Mouse (Mus musculus): ENCODE measurements around the gene Son.

Son gene

GRCm38 (mm10) chr16:91647461-91648219 lies at the start of gene Son:
TSS of gene Son (plus strand) at chr16:91647506.
- DNase-seq (ENCODE audit: low read depth, low spot score): peak; percentile 96

- peak; percentile 95 for DNase-seq (ENCODE audit: low read depth, low spot score)
Measured at GRCm38 (mm10) chr16:91597672-91598010, 49.7 kb upstream of the Son start, which contains the start of gene Tmem50b. TSS of gene Tmem50b (minus strand) at chr16:91597800.

GRCm38 (mm10) chr16:91599242-91599641 lies 48.1 kb upstream of the Son start:
- no peak for DNase-seq (ENCODE audit: low read depth, low spot score)

- no peak for DNase-seq (ENCODE audit: low read depth, low spot score)
Measured at GRCm38 (mm10) chr16:91601081-91601480, 46.2 kb upstream of the Son start.

DNA sequence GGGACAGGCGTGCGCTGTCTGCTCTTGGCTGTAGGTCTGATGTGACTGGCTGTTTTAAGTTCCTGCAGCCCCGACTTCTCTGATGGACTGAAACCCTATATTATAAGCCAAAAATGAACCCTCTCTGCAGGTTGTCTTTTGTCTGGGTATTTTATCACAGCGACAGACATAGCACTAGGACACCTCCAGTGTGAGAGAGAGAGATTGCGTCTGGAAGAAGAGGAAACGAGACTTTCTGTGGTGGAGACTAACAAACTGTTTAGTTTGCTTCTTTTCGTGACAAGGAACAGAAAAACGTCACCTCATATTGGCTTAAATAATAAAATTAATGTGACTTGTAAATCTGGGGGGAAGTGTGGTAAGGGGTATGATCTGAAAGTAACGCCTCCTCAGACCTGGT lies 45.6 kb upstream of the Son start:
- no peak for DNase-seq (ENCODE audit: low read depth, low spot score)

DNA sequence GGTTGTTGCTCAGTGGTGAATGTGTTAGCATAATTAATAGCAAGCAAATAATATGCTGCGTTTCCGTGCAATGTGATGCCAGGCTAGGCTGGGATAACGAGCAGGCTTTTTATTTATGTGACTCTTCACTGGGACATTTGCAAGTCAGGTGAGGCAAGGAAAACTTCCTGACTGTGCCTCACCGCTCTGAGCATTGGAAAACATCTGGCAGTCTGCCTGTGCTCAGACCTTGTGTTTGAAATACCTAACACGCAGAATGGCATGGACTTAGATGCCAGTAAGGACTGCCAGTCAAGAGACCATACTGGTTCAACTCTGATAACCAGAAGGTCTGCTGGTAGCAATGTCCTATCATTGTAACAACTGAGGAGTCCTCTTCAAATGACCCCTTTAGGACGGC lies 42.1 kb upstream of the Son start:
- no peak for DNase-seq (ENCODE audit: low read depth, low spot score)

- no peak for DNase-seq (ENCODE audit: low read depth, low spot score)
Measured at GRCm38 (mm10) chr16:91606958-91607357, 40.3 kb upstream of the Son start.

DNA sequence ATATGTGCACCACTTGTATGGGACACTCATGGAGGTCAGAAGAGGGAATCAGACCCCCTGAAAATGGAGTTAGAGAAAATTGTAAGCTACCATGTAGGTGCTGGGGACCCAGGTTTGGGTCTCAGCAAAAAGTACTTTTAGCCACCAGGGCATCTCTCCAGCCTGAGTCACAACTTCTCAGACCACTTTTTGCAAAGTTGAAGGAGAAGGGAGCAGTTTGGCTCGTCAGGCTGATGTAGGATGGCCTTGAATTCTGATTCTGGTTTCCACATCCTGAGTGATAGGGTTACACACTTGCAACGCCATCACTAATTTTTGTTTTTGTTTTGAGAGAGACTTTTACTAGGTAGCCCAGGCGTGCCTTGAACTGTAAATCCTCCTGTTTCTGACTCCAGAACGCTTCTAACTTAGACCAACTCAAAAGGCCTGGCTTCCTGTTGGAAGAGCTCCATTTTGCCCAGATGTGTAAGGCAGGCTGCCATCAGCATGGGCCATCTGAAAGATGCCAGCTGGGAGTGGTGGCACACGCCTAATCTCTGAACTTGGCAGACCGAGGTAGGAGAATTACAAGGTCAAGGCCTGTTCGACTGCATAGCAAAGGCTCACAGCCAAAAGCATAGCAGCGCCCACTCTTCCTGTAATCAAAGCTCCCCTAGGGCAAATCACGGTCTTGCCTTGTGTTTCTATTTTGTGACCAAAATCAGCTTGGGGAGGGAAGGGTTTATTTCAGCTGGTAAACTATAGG lies 37.6 kb upstream of the Son start:
- DNase-seq (ENCODE audit: low read depth, low spot score): no peak

DNA sequence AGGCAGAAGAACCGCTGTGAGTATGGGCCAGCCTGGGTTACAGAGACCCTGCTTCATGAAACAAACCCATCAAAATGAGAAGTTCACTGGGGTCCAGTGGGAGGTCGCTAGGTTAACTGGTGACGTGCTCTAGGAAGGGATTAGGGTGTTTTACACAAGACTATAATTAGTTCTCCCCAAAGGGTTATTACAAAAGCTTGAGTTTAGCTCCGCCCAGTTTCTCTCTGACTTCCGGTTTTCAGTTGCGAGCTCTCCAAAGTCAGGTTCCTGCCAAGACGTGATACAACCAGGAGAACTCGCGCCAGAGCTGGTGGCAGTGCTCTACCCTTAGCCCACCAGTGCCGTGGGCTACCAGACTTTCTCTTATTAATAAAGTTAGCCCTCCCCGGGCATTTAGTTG lies 36.1 kb upstream of the Son start:
- DNase-seq (ENCODE audit: low read depth, low spot score): no peak

GRCm38 (mm10) chr16:91612525-91612924 lies 34.8 kb upstream of the Son start:
- DNase-seq (ENCODE audit: low read depth, low spot score): no peak

DNA sequence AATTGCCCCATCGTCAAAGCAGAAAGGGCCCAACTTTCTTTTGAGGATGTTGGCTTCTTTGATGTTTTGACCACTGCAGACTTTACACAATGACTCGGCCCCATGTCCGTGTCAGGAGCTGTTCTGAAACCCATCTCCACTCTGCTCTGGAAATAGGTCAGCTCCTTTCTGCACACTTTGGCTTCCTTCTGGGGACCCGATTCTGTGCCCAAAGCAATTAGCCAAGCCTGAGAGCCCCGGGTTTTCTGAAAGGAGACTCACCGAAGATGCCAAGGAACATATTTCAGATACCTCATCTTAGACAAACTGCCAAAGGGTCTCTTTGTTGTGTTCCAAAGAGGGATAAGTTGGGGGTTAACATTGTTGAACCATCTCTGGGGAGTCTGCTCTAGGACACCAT lies 32.8 kb upstream of the Son start:
- DNase-seq (ENCODE audit: low read depth, low spot score): no peak

- peak; percentile 62 for DNase-seq (ENCODE audit: low read depth, low spot score)
Measured at GRCm38 (mm10) chr16:91618511-91619501, 28.5 kb upstream of the Son start, which contains the start of gene Dnajc28. TSS of gene Dnajc28 (minus strand) at chr16:91619026.

GRCm38 (mm10) chr16:91620185-91620584 lies 27.1 kb upstream of the Son start:
- no peak for DNase-seq (ENCODE audit: low read depth, low spot score)

GRCm38 (mm10) chr16:91620991-91621390 lies 26.3 kb upstream of the Son start:
- DNase-seq (ENCODE audit: low read depth, low spot score): no peak

DNA sequence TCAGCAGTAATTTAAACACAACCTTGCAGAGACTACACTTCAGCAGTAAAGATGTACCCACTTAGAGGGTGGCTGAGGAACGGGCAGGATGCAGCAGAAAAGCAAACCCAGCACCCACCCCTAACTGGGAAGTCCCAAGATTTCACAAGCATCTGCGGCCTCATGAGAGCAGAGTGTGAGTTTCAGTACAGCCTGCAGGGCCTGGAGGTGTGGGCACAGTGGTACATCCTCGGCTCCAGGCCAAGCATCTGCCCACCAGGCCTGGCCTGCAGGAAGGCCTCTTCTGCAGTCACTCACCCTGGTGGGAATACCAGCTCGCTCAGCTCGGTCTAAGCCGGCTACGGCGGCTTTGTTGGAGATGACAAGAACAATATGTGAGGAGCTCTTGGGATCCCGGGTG lies 24.2 kb upstream of the Son start:
- no peak for DNase-seq (ENCODE audit: low read depth, low spot score)

DNA sequence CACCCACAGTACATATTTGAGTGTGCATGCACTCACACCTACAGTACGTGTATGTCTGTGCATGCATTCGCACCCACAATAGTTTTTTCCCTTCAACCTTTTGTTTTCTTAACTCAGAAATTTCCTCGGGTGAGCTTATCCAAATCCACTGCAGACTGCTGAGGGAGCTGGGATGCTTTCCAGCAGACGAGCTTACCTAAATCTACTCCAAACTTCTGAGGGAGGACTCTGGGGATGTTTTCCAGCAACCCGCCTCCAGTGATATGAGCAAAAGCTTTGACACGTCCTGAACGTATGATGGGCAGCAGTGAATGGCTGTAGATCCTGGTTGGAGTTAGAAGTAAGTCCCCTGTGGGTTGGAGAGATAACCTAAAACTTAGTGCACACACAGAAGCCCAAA lies 19.5 kb upstream of the Son start:
- no peak for DNase-seq (ENCODE audit: low read depth, low spot score)

GRCm38 (mm10) chr16:91628673-91629072 lies 18.6 kb upstream of the Son start:
- no peak for DNase-seq (ENCODE audit: low read depth, low spot score)

- DNase-seq (ENCODE audit: low read depth, low spot score): no peak
Measured at GRCm38 (mm10) chr16:91629749-91630148, 17.6 kb upstream of the Son start.

- DNase-seq (ENCODE audit: low read depth, low spot score): no peak
Measured at GRCm38 (mm10) chr16:91630584-91630983, 16.7 kb upstream of the Son start.

DNA sequence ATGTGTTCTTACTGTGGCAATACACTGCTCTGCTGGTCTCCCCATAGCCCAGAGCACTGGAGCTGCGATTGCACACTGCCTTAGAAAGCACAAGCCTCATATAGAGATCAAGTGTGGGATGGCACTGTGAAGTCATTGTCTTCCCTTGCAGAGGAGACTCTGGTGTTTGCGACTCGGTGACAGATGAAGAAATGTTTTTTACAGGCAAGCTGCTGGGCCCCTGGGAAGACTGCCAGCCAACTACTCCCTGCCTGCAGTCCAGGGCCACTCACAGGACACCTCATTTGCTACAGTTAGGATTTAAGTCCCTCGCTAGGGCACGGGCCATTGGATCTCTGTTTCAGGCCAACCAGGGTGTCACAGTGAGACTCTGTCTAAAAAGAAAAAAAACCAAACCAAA lies 14.9 kb upstream of the Son start:
- no peak for DNase-seq (ENCODE audit: low read depth, low spot score)

DNA sequence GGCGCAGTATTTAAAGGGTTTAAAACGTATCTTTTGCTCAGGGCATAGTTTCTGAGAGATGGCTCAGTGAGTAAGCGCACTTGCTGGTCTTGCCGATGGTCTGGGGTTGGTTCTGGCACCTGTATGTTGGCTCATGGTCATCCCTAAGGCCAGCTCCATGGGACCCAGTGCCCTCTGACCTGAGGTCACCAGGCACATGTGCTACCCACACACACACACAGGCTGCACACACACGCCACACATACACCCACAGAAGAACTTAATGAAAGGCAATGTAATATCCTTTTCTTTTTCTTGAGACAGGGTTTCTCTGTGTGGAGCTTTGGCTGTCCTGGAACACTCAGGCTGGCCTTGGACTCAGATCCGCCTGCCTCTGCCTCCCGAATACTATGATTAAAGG lies 14.4 kb upstream of the Son start:
- no peak for DNase-seq (ENCODE audit: low read depth, low spot score)

GRCm38 (mm10) chr16:91633641-91634040 lies 13.7 kb upstream of the Son start:
- no peak for DNase-seq (ENCODE audit: low read depth, low spot score)

All from retina, postnatal 7 days (tissue).